Mouse (Mus musculus) embryonic facial prominence, embryonic 10.5 days (tissue): ENCODE measurements at regions not wholly inside any gene's neighbourhood (a gene's known extent, or its start where the extent isn't known, plus 50 kb on each side); places are given as distances from the start of the nearest gene placed in this dataset.

Experiments
- DNase-seq: peaks from one replicate; pipeline ENCODE4 v3.0.0-alpha.2; 2017; ENCODE audit warnings: low spot score
- H3K27ac ChIP-seq: fragments of 300-500 bp; sonication (generic); replicated peaks from 2 replicates; pipeline ENCODE4 v1.5.1; 2016; ENCODE audit warnings: mild to moderate bottlenecking
- H3K27me3 ChIP-seq: fragments of 300-500 bp; sonication (generic); replicated peaks from 2 replicates; pipeline ENCODE4 v1.6.1; 2016; ENCODE audit warnings: low read depth, mild to moderate bottlenecking; ENCODE audit not compliant: poor library complexity, severe bottlenecking
- H3K36me3 ChIP-seq: fragments of 300-500 bp; sonication (generic); replicated peaks from 2 replicates; pipeline ENCODE4 v1.6.1; 2016; ENCODE audit warnings: mild to moderate bottlenecking, moderate library complexity
- H3K4me1 ChIP-seq: fragments of 300-500 bp; sonication (generic); 2 replicates; pipeline ENCODE4 v1.6.1; 2016
- H3K4me3 ChIP-seq: fragments of 300-500 bp; sonication (generic); 2 replicates; pipeline ENCODE4 v1.5.1; 2016; ENCODE audit warnings: mild to moderate bottlenecking, moderate library complexity
- H3K9me3 ChIP-seq: fragments of 300-500 bp; sonication (generic); 2 replicates; pipeline ENCODE4 v1.6.1; 2016; ENCODE audit warnings: mild to moderate bottlenecking
- WGBS: fragments of 180-500 bp; shearing (Covaris S2); methylation state at CpG from one replicate; pipeline ENCODE4 v1.1.7; 2016; 5-methylcytosine and 5-hydroxymethylcytosine counted together

DNA sequence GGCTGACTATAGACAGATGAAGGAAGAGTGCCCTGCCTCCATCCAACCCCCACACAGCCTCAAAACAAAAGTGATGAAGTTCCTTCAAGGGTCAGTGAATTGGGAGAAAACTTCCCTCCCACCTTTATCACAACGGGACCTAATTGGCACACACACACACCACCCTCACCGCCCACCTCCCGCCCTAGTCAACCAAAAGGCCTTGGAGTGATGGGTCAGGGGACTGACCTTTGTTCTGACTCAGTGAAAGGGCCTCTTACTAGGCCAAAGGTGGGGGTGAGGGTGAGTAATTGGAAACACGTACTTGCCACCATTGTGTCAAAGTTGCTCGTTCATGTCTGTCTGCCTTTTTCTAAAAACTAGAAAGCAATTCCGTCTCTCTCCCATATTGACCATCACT, 386.4 kb downstream of the Sorl1 start:
- Histone ChIP-seq H3K27me3 (no peaks in the 10 kb centered on the region), H3K4me3 (no peak overlapping the region), H3K36me3 (no peaks in the 10 kb centered on the region), H3K9me3 (no peaks in the 10 kb centered on the region), H3K4me1 (peaks cover 33% of the 10 kb centered on the region), H3K27ac (peak overlapping the region; percentile 93)
- DNase-seq, result peak; percentile 21
- WGBS, result 34% methylated on average over 6 of the region's 6 CpGs

DNA sequence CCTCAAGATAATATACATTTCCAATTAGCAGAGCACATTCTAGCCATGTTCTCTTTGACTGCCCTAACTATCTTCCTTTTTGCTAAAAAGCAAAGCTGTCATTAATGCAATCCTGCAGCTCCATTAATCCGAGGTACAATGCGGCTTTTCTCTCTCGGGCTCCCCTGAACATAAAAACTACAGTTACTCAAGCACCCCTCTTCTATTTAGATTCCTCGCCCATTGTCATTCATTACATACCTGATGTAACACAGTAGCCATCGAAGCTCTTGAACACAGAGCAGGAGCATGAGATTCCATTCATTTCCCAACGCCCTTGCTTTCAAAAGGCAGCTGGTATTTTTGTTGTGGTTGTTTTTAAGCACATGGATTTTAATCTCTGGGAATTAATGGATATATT, 387.2 kb downstream of the Sorl1 start:
- Histone ChIP-seq H3K4me1 (peaks cover 33% of the 10 kb centered on the region), H3K4me3 (peak overlapping the region; percentile 52), H3K27ac (peak overlapping the region; percentile 93), H3K9me3 (no peaks in the 10 kb centered on the region), H3K36me3 (no peaks in the 10 kb centered on the region), H3K27me3 (no peaks in the 10 kb centered on the region)
- WGBS, result 20% methylated on average over 6 of the region's 6 CpGs
- no peak for DNase-seq

DNA sequence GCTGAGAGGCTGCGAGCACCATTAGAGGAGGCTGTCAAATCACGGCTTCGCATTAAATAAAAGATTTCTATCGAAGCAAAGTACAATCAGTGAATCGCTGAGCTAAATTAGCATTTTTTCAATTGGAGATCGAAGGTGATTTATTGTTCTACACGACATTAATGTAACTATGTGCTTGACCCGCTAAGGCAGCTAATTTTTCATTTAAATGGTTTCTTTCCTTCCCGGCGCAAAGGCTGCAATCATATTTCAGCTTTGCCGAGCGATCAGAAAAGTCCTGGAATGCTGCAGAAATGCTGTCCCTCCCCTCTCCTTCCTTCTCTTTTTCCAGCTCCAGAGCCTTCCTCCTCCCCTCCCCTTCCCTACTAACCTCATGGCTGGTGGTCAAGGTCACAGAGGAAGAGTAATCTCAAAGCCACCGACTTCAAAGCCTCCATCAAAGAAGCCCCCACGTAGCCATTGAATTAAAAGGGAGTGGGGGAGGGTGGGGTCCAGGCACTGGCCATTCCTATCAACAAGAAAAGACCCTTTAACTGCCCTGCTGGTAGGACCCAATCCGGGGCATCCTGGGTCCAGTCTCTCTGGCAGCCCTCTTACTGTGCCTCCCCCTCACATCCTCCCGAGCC, 387.8 kb downstream of the Sorl1 start:
- WGBS, result 2% methylated on average over 16 of the region's 16 CpGs
- DNase-seq, result peak; percentile 79
- H3K36me3 ChIP-seq, result no peaks in the 10 kb centered on the region
- H3K9me3 ChIP-seq, result no peaks in the 10 kb centered on the region
- peak overlapping the region; percentile 93 for H3K27ac ChIP-seq
- peak overlapping the region; percentile 52 for H3K4me3 ChIP-seq
- no peaks in the 10 kb centered on the region for H3K27me3 ChIP-seq
- H3K4me1 ChIP-seq, result peaks cover 33% of the 10 kb centered on the region

DNA sequence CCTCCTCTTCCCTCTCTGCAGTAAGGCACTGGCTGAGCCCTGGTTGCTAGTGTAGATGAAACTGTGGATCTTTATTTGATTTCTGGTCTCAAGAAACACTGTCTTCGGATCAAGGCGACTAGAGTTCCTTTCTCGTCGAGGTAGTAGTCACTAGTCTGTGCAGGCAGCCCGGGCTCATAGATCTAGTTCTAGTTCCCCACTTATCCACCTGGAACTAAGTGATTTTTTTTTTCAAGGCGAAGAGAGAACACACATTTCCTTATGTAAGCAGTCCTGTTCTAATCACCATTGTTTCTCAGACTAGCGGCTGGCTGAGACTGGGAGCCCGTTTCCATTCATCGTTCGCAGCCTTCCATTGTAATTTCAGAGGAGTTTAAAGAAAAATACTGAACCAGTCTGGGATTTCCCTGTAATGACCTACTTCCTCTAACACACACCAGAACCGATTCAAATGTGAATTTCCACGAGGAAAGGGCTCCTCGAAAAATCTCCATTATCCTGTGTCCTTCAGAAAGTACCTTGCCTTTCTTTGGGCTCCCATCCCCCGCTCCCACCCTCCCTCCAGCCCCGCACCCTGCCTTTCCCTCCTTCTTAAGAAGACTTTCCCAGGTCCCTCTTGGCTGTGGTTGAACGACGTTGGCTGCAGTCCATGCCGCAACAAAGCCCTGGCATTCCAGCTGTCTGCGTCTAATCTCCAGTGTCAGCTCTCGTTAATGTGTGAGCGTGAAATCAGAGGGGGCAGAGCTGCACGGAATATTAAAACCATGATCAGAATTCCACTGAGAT, 388.5 kb downstream of the Sorl1 start:
- DNase-seq, result peak; percentile 81
- WGBS, result under 1% methylated on average over 22 of the region's 22 CpGs
- H3K4me1 ChIP-seq, result peaks cover 33% of the 10 kb centered on the region
- H3K9me3 ChIP-seq, result no peaks in the 10 kb centered on the region
- peak overlapping the region; percentile 93 for H3K27ac ChIP-seq
- peak overlapping the region; percentile 52 for H3K4me3 ChIP-seq
- no peaks in the 10 kb centered on the region for H3K36me3 ChIP-seq
- no peaks in the 10 kb centered on the region for H3K27me3 ChIP-seq

DNA sequence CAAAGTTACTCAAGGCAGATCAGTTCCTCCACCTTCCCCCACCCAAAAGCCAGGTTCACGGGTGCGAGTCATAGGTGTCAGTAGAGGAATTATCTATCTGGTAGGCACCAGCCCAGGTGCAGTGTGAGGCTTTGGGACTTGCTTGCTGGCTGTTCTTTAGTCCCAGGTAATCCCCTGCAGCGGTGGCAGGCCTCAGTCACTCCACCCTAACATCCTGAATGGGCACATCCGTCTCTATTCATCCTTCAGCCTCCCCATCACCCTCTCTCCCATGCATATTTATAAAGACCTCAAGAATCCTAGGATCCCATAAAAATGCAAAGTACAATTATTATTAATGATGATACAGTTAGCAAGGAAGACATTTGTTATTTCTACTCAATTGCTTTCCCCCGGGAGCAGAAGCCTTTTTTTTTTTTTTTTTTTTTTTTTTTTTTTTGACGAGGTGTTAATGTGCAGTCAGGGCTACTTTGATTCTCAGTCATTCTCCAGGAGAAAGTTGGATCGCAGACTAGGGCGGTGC, 389.1 kb downstream of the Sorl1 start:
- Histone ChIP-seq H3K27me3 (no peaks in the 10 kb centered on the region), H3K4me1 (peaks cover 33% of the 10 kb centered on the region), H3K9me3 (no peaks in the 10 kb centered on the region), H3K27ac (peak overlapping the region; percentile 93), H3K36me3 (no peaks in the 10 kb centered on the region), H3K4me3 (peak overlapping the region; percentile 52)
- WGBS, result 18% methylated on average over 8 of the region's 8 CpGs
- no peak for DNase-seq

DNA sequence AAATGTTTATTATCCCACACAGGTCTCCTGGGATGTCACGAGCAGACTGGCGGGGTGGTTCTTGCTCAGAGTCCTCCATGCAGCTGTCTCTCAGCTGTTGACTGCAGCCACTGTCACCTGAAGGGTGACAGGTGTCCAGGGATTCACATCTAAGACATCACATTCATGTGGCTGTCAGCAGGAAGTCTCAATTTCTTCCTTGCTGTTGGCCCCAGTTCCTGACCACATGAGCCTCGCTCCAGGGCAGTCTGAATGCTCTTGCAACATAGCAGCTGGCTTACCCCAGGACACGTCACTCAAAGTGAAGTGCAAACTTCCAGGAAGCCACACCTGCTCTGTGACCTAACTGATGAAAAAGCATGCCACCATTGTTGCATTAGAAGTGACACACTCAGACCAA, 402.5 kb downstream of the Sorl1 start:
- H3K27me3 ChIP-seq, result no peaks in the 10 kb centered on the region
- H3K27ac ChIP-seq, result peak overlapping the region; percentile 59; the same call in 1 of the 2 replicates
- WGBS, result 77% methylated on average over 4 of the region's 4 CpGs

DNA sequence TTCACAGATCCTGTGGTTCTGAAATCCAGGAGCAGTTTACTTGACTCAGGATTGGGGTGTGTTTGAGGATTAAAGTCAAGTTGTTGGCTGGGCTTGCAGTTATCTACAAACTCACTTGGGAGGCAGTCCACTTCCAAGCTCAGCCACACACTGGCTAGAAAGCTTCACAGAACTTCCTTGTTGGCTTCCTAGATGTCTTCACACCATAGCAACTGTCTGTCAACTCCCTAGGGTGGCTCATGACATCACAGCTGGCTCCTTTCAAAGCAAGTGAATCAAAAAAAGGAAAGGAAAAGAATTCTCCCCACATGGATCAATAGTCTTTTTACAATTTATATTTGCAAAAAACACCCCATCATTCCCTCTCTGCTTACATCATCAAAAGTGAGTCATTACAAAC, 408.9 kb downstream of the Sorl1 start:
- no peak for DNase-seq
- H3K36me3 ChIP-seq, result no peaks in the 10 kb centered on the region

More for the DNA sequence above, 402.5 kb downstream of the Sorl1 start:
- Histone ChIP-seq H3K4me1 (0 out of 2 replicates have a peak, but pooled peaks cover 11% of the 10 kb centered on the region), H3K4me3 (no peak overlapping the region), H3K36me3 (no peaks in the 10 kb centered on the region), H3K9me3 (no peaks in the 10 kb centered on the region)
- no peak for DNase-seq

DNA sequence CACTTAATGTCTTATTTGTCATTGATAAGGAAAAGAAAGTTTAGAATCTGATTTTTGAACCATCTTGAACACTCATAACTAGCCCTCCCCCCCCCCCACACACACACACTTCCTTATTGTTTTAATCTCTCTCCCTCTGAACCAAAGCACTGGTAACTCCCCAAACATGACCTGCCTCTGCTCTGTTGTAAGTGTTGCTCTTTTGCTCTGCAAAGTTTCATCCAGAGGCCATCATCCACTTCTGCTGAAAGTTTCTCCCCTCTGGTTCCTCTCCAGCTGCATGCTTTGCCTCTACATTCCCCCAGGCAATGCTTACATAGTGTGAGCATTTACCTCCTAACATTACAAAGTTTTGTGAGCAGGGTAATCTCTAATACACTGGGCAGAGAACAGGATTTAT, 418.1 kb downstream of the Sorl1 start:
- no peak overlapping the region for H3K4me3 ChIP-seq
- H3K36me3 ChIP-seq, result no peaks in the 10 kb centered on the region
- peaks cover 32% of the 10 kb centered on the region for H3K4me1 ChIP-seq
- DNase-seq, result no peak
- peak overlapping the region; percentile 68 for H3K27ac ChIP-seq
- no peaks in the 10 kb centered on the region for H3K9me3 ChIP-seq
- no peaks in the 10 kb centered on the region for H3K27me3 ChIP-seq

More for the DNA sequence above, 408.9 kb downstream of the Sorl1 start:
- no peak overlapping the region for H3K27ac ChIP-seq
- 0 out of 2 replicates have a peak, but pooled peaks cover 6% of the 10 kb centered on the region for H3K4me1 ChIP-seq
- no peak overlapping the region for H3K4me3 ChIP-seq
- H3K27me3 ChIP-seq, result no peaks in the 10 kb centered on the region
- H3K9me3 ChIP-seq, result no peaks in the 10 kb centered on the region

DNA sequence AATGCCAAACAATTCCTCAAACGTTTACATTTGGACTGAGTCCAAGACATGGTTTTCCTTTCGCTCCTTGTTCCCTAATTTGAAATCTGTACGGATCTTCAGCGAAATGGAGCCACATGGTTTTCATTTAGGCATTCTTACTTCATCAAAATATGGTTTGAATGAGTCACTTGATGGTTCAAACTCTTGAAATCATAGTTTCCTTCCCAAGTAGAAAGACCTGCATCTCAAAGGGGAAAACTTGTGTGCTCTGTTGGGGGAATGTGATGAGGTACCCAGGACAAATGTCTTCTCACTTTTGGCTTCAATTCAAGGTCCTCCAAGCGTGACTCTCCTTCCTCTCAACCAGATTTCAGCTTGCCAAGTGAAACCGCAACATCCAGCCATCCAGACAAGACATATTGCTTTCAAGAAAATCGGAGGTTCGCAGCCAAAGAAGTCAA, 418.6 kb downstream of the Sorl1 start:
- H3K4me3 ChIP-seq, result no peak overlapping the region
- peak overlapping the region; percentile 69 for H3K27ac ChIP-seq
- no peaks in the 10 kb centered on the region for H3K9me3 ChIP-seq
- WGBS, result 66% methylated on average over 8 of the region's 8 CpGs
- no peaks in the 10 kb centered on the region for H3K27me3 ChIP-seq
- H3K36me3 ChIP-seq, result no peaks in the 10 kb centered on the region
- H3K4me1 ChIP-seq, result peaks cover 37% of the 10 kb centered on the region
- DNase-seq, result no peak

DNA sequence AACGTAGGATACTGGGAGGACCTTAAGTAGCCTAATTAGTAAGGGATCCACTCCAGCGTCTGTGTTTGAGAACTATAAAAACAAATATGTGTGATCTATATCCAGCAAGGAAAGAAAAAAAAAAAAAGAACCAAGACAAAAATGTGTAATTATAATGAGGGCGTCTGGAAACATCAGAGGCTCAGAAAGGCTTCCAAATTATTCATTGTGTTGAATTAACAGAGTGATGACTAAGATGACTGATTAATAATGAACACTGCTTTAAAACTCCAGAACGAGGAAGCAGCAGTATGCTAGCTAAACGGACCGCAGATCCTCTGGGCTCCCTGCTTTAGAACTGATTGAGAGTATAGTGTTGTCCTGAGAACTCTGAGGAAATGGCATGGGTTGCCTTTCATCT, 421.0 kb downstream of the Sorl1 start:
- 0 out of 2 replicates have a peak overlapping the region, but pooled peaks have one; percentile 21 for H3K27ac ChIP-seq
- no peaks in the 10 kb centered on the region for H3K9me3 ChIP-seq
- no peak overlapping the region for H3K4me3 ChIP-seq
- no peaks in the 10 kb centered on the region for H3K27me3 ChIP-seq
- no peak for DNase-seq
- no peaks in the 10 kb centered on the region for H3K36me3 ChIP-seq
- 70% methylated on average over 6 of the region's 6 CpGs for WGBS
- H3K4me1 ChIP-seq, result peaks cover 47% of the 10 kb centered on the region

DNA sequence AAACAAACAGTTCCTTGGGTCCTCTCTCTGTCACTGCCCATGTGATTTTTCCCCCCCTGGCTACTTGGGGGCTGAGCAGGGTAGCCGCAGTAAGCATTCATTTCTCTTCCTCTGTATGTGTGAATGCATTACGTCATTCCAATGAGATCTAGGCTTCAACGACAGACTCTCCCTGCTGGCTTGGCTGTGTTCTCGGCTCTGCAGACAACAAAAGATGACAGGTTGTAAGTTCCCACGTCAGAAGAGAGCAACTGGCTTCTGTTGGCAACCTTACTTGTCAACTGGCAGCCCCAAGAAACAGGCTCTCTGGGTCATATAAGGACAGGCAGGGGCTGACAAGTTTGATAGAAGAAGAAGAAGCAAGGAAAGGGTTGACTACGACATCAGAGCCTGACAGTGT, 423.4 kb downstream of the Sorl1 start:
- H3K27ac ChIP-seq, result 0 out of 2 replicates have a peak overlapping the region, but pooled peaks have one; percentile 52
- peaks cover 47% of the 10 kb centered on the region for H3K4me1 ChIP-seq
- no peak for DNase-seq
- WGBS, result 56% methylated on average over 6 of the region's 6 CpGs
- no peak overlapping the region for H3K4me3 ChIP-seq
- no peaks in the 10 kb centered on the region for H3K27me3 ChIP-seq
- H3K36me3 ChIP-seq, result no peaks in the 10 kb centered on the region
- H3K9me3 ChIP-seq, result no peaks in the 10 kb centered on the region

DNA sequence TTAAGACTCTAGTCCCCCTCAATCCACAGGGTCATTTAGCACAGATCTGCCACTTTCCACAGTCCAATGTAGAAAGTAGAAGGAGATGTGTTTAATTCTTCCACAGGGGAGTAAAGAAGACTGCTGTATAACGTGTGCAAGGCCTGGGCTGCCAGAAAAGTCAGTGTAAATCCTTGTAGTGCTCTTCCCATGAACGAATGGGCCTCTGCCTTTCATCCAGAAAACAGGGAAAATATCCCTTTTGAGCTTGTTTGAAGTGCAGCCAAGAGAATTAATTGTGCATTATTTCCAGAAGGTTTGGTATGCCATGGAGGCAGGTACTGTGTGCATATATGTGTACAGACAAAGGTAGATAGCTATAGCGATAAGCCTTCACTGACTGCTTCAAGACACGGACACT, 425.1 kb downstream of the Sorl1 start:
- Histone ChIP-seq H3K36me3 (no peaks in the 10 kb centered on the region), H3K4me1 (peaks cover 35% of the 10 kb centered on the region), H3K9me3 (no peaks in the 10 kb centered on the region), H3K27me3 (no peaks in the 10 kb centered on the region), H3K4me3 (no peak overlapping the region), H3K27ac (peak overlapping the region; percentile 81)
- no peak for DNase-seq
- WGBS, result 87% methylated on average over 4 of the region's 4 CpGs
